Mouse (Mus musculus): ENCODE measurements around the gene Rest. TPM values are rescaled to one million over a fixed set of nuclear protein-coding genes. Genes with fewer than 3 reads are reported as not detected.
"Not testable (repeated sequence)": the region's sequence is repeated elsewhere in the genome, so short reads cannot be mapped to it uniquely, and the experiment has no call there.

Gene Rest
- 19.4 and 20.5 TPM in 2 replicates for polyA plus RNA-seq (2016; fragmentation: Nextera tagmentation; extraction: Ambion mirVana)

- H3K9ac ChIP-seq (replicated peaks): peak within 1 kb of the TSS; percentile 90
- H3K4me2 ChIP-seq (replicated peaks): peak within 1 kb of the TSS; percentile 84
- H3K27me3 ChIP-seq: peaks cover 20% of the 10 kb centered on the region
- H3K27ac ChIP-seq (replicated peaks): peak within 1 kb of the TSS; percentile 88
- 2% methylated on average over 36 of the region's 78 CpGs for whole genome bisulfite sequencing
- H3K4me3 ChIP-seq: peak within 1 kb of the TSS; percentile 86
- H3K4me1 ChIP-seq: peaks cover 24% of the 10 kb centered on the region
- 0 out of 2 replicates have a peak, but pooled peaks cover 2% of the 10 kb centered on the region for H3K9me3 ChIP-seq
- peak; percentile 87 for ATAC-seq (ENCODE audit: low FRiP score, low read depth)
- H3K36me3 ChIP-seq: peaks cover 19% of the 10 kb centered on the region
These were observed at the start of gene Rest for GRCm38 (mm10) chr5:77265081-77265670. TSS of gene Rest (plus strand) at chr5:77265491.

GRCm38 (mm10) chr5:77217211-77217610 is 48.1 kb upstream of the Rest start:
- whole genome bisulfite sequencing: 18% methylated on average over 9 of the region's 9 CpGs
- Histone ChIP-seq H3K36me3 (no peaks in the 10 kb centered on the region), H3K27ac (replicated peaks) (no peak overlapping the region), H3K9me3 (no peaks in the 10 kb centered on the region), H3K4me1 (no peaks in the 10 kb centered on the region), H3K27me3 (no peaks in the 10 kb centered on the region), H3K9ac (replicated peaks) (no peak overlapping the region), H3K4me2 (replicated peaks) (no peak overlapping the region), H3K4me3 (no peak overlapping the region)
- no peak for ATAC-seq (ENCODE audit: low FRiP score, low read depth)

- no peak for ATAC-seq (ENCODE audit: low FRiP score, low read depth)
- H3K27me3 ChIP-seq: no peaks in the 10 kb centered on the region
- no peak overlapping the region for H3K27ac ChIP-seq (replicated peaks)
- H3K36me3 ChIP-seq: no peaks in the 10 kb centered on the region
- no peaks in the 10 kb centered on the region for H3K4me1 ChIP-seq
- H3K4me2 ChIP-seq (replicated peaks): no peak overlapping the region
- H3K4me3 ChIP-seq: no peak overlapping the region
- WGBS: 16% methylated on average over 2 of the region's 2 CpGs
- H3K9me3 ChIP-seq: no peaks in the 10 kb centered on the region
- no peak overlapping the region for H3K9ac ChIP-seq (replicated peaks)
These were observed 47.6 kb upstream of the Rest start for GRCm38 (mm10) chr5:77217724-77218123.

- WGBS: 79% methylated on average over 11 of the region's 11 CpGs
- ATAC-seq (ENCODE audit: low FRiP score, low read depth): no peak
- Histone ChIP-seq H3K9ac (replicated peaks) (no peak overlapping the region), H3K4me2 (replicated peaks) (no peak overlapping the region), H3K4me1 (no peaks in the 10 kb centered on the region), H3K27me3 (no peaks in the 10 kb centered on the region), H3K9me3 (no peaks in the 10 kb centered on the region), H3K36me3 (no peaks in the 10 kb centered on the region), H3K4me3 (no peak overlapping the region), H3K27ac (replicated peaks) (no peak overlapping the region)
These were observed 42.0 kb upstream of the Rest start for GRCm38 (mm10) chr5:77223043-77223975.

GRCm38 (mm10) chr5:77228986-77229385 is 36.3 kb upstream of the Rest start:
- no peaks in the 10 kb centered on the region for H3K27me3 ChIP-seq
- no peak overlapping the region for H3K4me2 ChIP-seq (replicated peaks)
- no peaks in the 10 kb centered on the region for H3K36me3 ChIP-seq
- no peak overlapping the region for H3K27ac ChIP-seq (replicated peaks)
- ATAC-seq (ENCODE audit: low FRiP score, low read depth): no peak
- H3K9ac ChIP-seq (replicated peaks): no peak overlapping the region
- H3K4me1 ChIP-seq: no peaks in the 10 kb centered on the region
- H3K9me3 ChIP-seq: no peaks in the 10 kb centered on the region
- WGBS: 43% methylated on average over 1 of the region's 1 CpGs
- no peak overlapping the region for H3K4me3 ChIP-seq

- WGBS: 94% methylated on average over 4 of the region's 4 CpGs
- not testable (repeated sequence) for H3K4me2 ChIP-seq (replicated peaks); H3K27me3 ChIP-seq; H3K36me3 ChIP-seq; ATAC-seq (ENCODE audit: low FRiP score, low read depth); H3K9me3 ChIP-seq; H3K4me3 ChIP-seq; H3K4me1 ChIP-seq; H3K9ac ChIP-seq (replicated peaks); H3K27ac ChIP-seq (replicated peaks)
These were observed 33.4 kb upstream of the Rest start for GRCm38 (mm10) chr5:77231863-77232262.

GRCm38 (mm10) chr5:77234921-77235320 is 30.4 kb upstream of the Rest start:
- ATAC-seq (ENCODE audit: low FRiP score, low read depth): no peak
- no peak overlapping the region for H3K9ac ChIP-seq (replicated peaks)
- WGBS: 41% methylated on average over 3 of the region's 3 CpGs

GRCm38 (mm10) chr5:77237104-77237503 is 28.2 kb upstream of the Rest start:
- Histone ChIP-seq H3K9me3 (no peaks in the 10 kb centered on the region), H3K4me3 (no peak overlapping the region), H3K4me1 (no peaks in the 10 kb centered on the region), H3K27ac (replicated peaks) (no peak overlapping the region), H3K9ac (replicated peaks) (no peak overlapping the region), H3K4me2 (replicated peaks) (no peak overlapping the region), H3K36me3 (no peaks in the 10 kb centered on the region), H3K27me3 (no peaks in the 10 kb centered on the region)
- ATAC-seq (ENCODE audit: low FRiP score, low read depth): no peak
- WGBS: 82% methylated on average over 2 of the region's 2 CpGs

More at GRCm38 (mm10) chr5:77234921-77235320, 30.4 kb upstream of the Rest start:
- H3K27ac ChIP-seq (replicated peaks): no peak overlapping the region
- no peaks in the 10 kb centered on the region for H3K9me3 ChIP-seq
- no peaks in the 10 kb centered on the region for H3K27me3 ChIP-seq
- no peak overlapping the region for H3K4me2 ChIP-seq (replicated peaks)
- no peak overlapping the region for H3K4me3 ChIP-seq
- H3K4me1 ChIP-seq: no peaks in the 10 kb centered on the region
- H3K36me3 ChIP-seq: no peaks in the 10 kb centered on the region

GRCm38 (mm10) chr5:77244331-77244987 is 20.8 kb upstream of the Rest start:
- H3K36me3 ChIP-seq: no peaks in the 10 kb centered on the region
- H3K27ac ChIP-seq (replicated peaks): no peak overlapping the region
- peak; percentile 61; the same call in 1 of the 2 replicates for ATAC-seq (ENCODE audit: low FRiP score, low read depth)
- WGBS: 34% methylated on average over 8 of the region's 8 CpGs
- H3K4me1 ChIP-seq: peaks cover 15% of the 10 kb centered on the region
- H3K9ac ChIP-seq (replicated peaks): no peak overlapping the region
- no peak overlapping the region for H3K4me2 ChIP-seq (replicated peaks)
- H3K4me3 ChIP-seq: no peak overlapping the region
- no peaks in the 10 kb centered on the region for H3K9me3 ChIP-seq
- H3K27me3 ChIP-seq: no peaks in the 10 kb centered on the region

GRCm38 (mm10) chr5:77245463-77245786 is 19.9 kb upstream of the Rest start:
- H3K4me2 ChIP-seq (replicated peaks): peak overlapping the region; percentile 41
- H3K27me3 ChIP-seq: no peaks in the 10 kb centered on the region
- H3K27ac ChIP-seq (replicated peaks): 0 out of 2 replicates have a peak overlapping the region, but pooled peaks have one; percentile 39
- peaks cover 15% of the 10 kb centered on the region for H3K4me1 ChIP-seq
- 37% methylated on average over 7 of the region's 7 CpGs for WGBS
- 0 out of 2 replicates have a peak, but pooled peaks have one; percentile 21 for ATAC-seq (ENCODE audit: low FRiP score, low read depth)
- peak overlapping the region; percentile 15; the same call in 1 of the 2 replicates for H3K4me3 ChIP-seq
- H3K36me3 ChIP-seq: no peaks in the 10 kb centered on the region
- no peak overlapping the region for H3K9ac ChIP-seq (replicated peaks)
- no peaks in the 10 kb centered on the region for H3K9me3 ChIP-seq

- peak overlapping the region; percentile 41 for H3K4me2 ChIP-seq (replicated peaks)
- H3K36me3 ChIP-seq: no peaks in the 10 kb centered on the region
- peak overlapping the region; percentile 15; the same call in 1 of the 2 replicates for H3K4me3 ChIP-seq
- no peak overlapping the region for H3K9ac ChIP-seq (replicated peaks)
- 26% methylated on average over 26 of the region's 26 CpGs for WGBS
- 0 out of 2 replicates have a peak overlapping the region, but pooled peaks have one; percentile 39 for H3K27ac ChIP-seq (replicated peaks)
- no peaks in the 10 kb centered on the region for H3K27me3 ChIP-seq
- peaks cover 15% of the 10 kb centered on the region for H3K4me1 ChIP-seq
- H3K9me3 ChIP-seq: no peaks in the 10 kb centered on the region
- ATAC-seq (ENCODE audit: low FRiP score, low read depth): peak; percentile 76
These were observed 19.3 kb upstream of the Rest start for GRCm38 (mm10) chr5:77245787-77246671.

Measured in midbrain, embryonic 12.5 days (tissue).